Mouse (Mus musculus): ENCODE measurements around the gene Cacnb3.

GRCm38 (mm10) chr15:98626078-98626477, 4.6 kb upstream of the Cacnb3 start:
- TF ChIP-seq CTCF (IDR thresholded peaks at IDR 0.05; ENCODE audit: low read depth, low read length) (no peak), POLR2A (IDR thresholded peaks at IDR 0.05; ENCODE audit: borderline replicate concordance, low read depth, low read length) (no peak)
